Mouse (Mus musculus): ENCODE results near the gene Nvl.

- TF ChIP-seq CTCF (IDR thresholded peaks at IDR 0.05; ENCODE audit: control insufficient read depth, insufficient read depth, insufficient read length) (no peak), USF1 (IDR thresholded peaks at IDR 0.05; ENCODE audit: low read depth) (no peak), MYOD1 (IDR thresholded peaks at IDR 0.05; ENCODE audit: control insufficient read depth, insufficient read length, low read depth) (no peak), MYOG (IDR thresholded peaks at IDR 0.05; ENCODE audit: control insufficient read depth, extremely low read depth, insufficient read length) (no peak), MAX (IDR thresholded peaks at IDR 0.05) (no peak), CEBPB (IDR thresholded peaks at IDR 0.05; ENCODE audit: low read depth) (no peak)
These were observed 93.1 kb downstream of the Nvl start, which contains the start of gene 9130409I23Rik for GRCm38 (mm10) chr1:181050937-181051336.

Data from C2C12 (cell line).